Mouse (Mus musculus): Measurements from ENCODE around the gene Ccnc. TPM values are rescaled to one million over a fixed set of nuclear protein-coding genes. Genes with fewer than 3 reads are reported as not detected.
A peak's percentile ranks its signal among the peaks of the same experiment; 100 is the strongest.

The Ccnc gene
- total and polyA plus RNA-seq, 2 experiments: 4.4 to 19.0 TPM

DNA sequence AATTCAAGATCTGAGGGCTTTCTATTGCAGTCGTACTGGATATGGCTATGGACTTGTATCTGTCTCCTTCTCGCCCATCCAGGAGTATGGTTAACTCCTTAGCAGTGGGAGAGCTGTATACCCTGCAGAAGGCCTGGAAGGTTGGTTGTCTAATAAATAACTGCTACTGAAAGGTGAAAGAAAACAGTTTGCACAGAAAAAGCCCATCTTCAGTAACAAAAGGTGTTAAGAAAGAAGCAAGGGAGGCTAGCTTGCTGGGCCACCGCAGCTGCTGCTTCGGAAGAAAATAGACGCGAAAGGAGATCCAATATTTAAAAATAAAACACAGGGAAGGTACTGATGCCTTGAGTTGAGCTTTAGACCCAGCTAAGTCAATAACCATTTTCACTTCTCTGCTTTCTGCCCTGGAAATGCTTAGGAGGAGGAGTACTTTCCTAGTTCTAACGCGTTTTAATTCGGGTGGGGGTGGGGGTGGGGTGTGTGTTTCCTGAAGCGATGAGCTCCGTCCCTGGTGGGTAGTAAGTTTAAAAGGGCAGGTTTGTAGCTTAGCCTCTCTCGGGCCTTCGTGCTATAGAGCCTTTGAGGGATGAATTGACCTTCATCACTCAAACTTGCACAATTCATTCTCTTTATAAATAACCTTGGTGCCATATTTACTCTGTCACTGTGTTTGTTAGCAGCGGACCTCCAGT lies 38.8 kb downstream of the Ccnc start:
- peak; percentile 66 for DNase-seq (ENCODE audit: extremely low read depth, low read depth, low spot score)
- peak overlapping the region; percentile 96 for H3K27ac ChIP-seq (replicated peaks; ENCODE audit: insufficient read depth, low read depth, low read length)
- no peaks in the 10 kb centered on the region for H3K27me3 ChIP-seq (ENCODE audit: control insufficient read depth, insufficient read depth, low read length)
- H3K4me3 ChIP-seq (ENCODE audit: insufficient read depth, low read depth, low read length): peak overlapping the region; percentile 100
- peaks cover 3% of the 10 kb centered on the region; the same call in 1 of the 2 replicates for H3K4me1 ChIP-seq (ENCODE audit: control insufficient read depth, insufficient read depth, low read length)
- no peaks in the 10 kb centered on the region for H3K36me3 ChIP-seq (ENCODE audit: control insufficient read depth, insufficient read depth, low read length)
- WGBS: 13% methylated on average over 14 of the region's 14 CpGs
- H3K9ac ChIP-seq (ENCODE audit: low read depth, low read length): peak overlapping the region; percentile 94
- TF ChIP-seq POLR2A (IDR thresholded peaks at IDR 0.05; ENCODE audit: extremely low read depth, insufficient read depth, low read length) (no peak), CTCF (IDR thresholded peaks at IDR 0.05; ENCODE audit: low read depth, low read length) (no peak)
- no peaks in the 10 kb centered on the region for H3K79me2 ChIP-seq (ENCODE audit: control insufficient read depth, insufficient read depth, low read length)

DNA sequence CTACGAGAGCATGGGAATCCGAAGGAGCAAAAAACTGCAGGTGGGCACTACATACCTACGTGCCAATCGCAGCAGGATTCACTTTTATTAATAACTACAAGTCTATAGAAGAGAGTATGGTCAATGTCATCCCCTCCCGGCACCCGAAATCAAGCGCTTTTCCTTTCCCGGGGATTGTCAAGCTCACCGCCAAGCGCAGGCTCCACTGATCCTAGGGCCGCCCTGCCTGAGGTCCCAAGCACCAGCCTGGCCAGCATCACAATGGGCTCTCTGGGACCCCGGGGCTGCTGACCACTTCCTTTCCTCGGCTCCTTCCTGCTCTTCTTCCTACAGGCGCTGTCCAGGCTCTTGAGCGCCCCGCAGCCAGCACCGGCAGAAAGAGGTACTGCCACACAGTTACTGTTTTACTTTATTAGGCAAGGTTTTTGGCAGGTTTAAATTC lies 39.4 kb downstream of the Ccnc start, which contains the start of the genes Usp45 and Tstd3:
TSS of gene Usp45 (plus strand) at position 294 of the 442 bp plus-strand sequence.
TSS of gene Tstd3 (minus strand) at position 350 of the 442 bp plus-strand sequence.
- peak; percentile 77 for DNase-seq (ENCODE audit: extremely low read depth, low read depth, low spot score)
- Histone ChIP-seq H3K27ac (replicated peaks; ENCODE audit: insufficient read depth, low read depth, low read length) (peak within 1 kb of the TSS; percentile 96), H3K9ac (ENCODE audit: low read depth, low read length) (peak within 1 kb of the TSS; percentile 94), H3K27me3 (ENCODE audit: control insufficient read depth, insufficient read depth, low read length) (no peaks in the 10 kb centered on the region), H3K79me2 (ENCODE audit: control insufficient read depth, insufficient read depth, low read length) (no peaks in the 10 kb centered on the region), H3K36me3 (ENCODE audit: control insufficient read depth, insufficient read depth, low read length) (no peaks in the 10 kb centered on the region), H3K4me1 (ENCODE audit: control insufficient read depth, insufficient read depth, low read length) (peaks cover 3% of the 10 kb centered on the region; the same call in 1 of the 2 replicates), H3K4me3 (ENCODE audit: insufficient read depth, low read depth, low read length) (peak within 1 kb of the TSS; percentile 100)
- peak; percentile 88 for TF ChIP-seq CTCF (IDR thresholded peaks at IDR 0.05; ENCODE audit: low read depth, low read length)
- 0 out of 2 replicates have a peak, but pooled peaks have one; percentile 41 for TF ChIP-seq POLR2A (IDR thresholded peaks at IDR 0.05; ENCODE audit: extremely low read depth, insufficient read depth, low read length)
- WGBS: 1% methylated on average over 17 of the region's 17 CpGs

DNA sequence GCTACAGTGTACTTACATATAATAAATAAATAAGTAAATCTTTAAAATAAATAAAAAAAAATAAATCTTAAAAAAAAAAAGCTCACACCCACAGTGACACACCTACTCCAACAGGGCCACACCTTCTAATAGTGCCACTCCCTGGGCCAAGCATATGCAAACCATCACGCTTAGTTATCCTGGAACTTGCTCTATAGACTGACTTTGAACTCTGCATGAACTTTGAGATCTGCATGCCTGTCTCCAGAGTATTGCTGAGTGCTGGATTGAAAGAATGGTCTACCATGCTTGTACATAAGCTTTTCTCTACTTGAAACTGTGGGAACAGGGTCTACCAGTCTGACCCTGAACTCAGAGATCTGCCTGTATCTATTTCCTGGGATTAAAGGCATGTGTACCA lies 43.6 kb downstream of the Ccnc start:
- DNase-seq (ENCODE audit: extremely low read depth, low read depth, low spot score): no peak
- no peak overlapping the region for H3K4me3 ChIP-seq (ENCODE audit: insufficient read depth, low read depth, low read length)
- no peak overlapping the region for H3K9ac ChIP-seq (ENCODE audit: low read depth, low read length)
- TF ChIP-seq POLR2A (IDR thresholded peaks at IDR 0.05; ENCODE audit: extremely low read depth, insufficient read depth, low read length): no peak
- no peak for TF ChIP-seq CTCF (IDR thresholded peaks at IDR 0.05; ENCODE audit: low read depth, low read length)
- H3K27ac ChIP-seq (replicated peaks; ENCODE audit: insufficient read depth, low read depth, low read length): no peak overlapping the region
- no peaks in the 10 kb centered on the region for H3K27me3 ChIP-seq (ENCODE audit: control insufficient read depth, insufficient read depth, low read length)
- H3K36me3 ChIP-seq (ENCODE audit: control insufficient read depth, insufficient read depth, low read length): no peaks in the 10 kb centered on the region
- peaks cover 4% of the 10 kb centered on the region; the same call in 1 of the 2 replicates for H3K4me1 ChIP-seq (ENCODE audit: control insufficient read depth, insufficient read depth, low read length)
- WGBS: 98% methylated on average over 1 of the region's 1 CpGs
- H3K79me2 ChIP-seq (ENCODE audit: control insufficient read depth, insufficient read depth, low read length): no peaks in the 10 kb centered on the region; the same call in 1 of the 2 replicates

DNA sequence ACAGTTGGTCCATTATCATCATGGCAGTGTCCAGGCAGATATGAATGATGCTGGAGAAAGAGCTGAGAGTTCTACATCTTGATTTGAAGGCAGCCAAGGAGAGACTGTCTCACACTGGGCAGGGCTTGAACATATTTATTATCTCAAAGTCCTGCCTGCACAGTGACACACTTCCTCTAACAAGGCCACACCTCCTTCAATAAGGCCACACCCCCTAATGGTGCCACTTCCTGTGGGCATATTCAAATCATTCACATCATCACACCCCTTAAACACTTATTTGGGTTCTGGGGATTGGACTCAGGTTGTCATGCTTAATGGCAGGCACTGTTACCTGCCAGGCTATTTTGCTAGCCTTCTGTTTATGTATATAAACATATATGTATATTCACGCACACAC lies 44.8 kb downstream of the Ccnc start:
- WGBS: 98% methylated on average over 1 of the region's 1 CpGs
- no peak overlapping the region for H3K27ac ChIP-seq (replicated peaks; ENCODE audit: insufficient read depth, low read depth, low read length)

DNA sequence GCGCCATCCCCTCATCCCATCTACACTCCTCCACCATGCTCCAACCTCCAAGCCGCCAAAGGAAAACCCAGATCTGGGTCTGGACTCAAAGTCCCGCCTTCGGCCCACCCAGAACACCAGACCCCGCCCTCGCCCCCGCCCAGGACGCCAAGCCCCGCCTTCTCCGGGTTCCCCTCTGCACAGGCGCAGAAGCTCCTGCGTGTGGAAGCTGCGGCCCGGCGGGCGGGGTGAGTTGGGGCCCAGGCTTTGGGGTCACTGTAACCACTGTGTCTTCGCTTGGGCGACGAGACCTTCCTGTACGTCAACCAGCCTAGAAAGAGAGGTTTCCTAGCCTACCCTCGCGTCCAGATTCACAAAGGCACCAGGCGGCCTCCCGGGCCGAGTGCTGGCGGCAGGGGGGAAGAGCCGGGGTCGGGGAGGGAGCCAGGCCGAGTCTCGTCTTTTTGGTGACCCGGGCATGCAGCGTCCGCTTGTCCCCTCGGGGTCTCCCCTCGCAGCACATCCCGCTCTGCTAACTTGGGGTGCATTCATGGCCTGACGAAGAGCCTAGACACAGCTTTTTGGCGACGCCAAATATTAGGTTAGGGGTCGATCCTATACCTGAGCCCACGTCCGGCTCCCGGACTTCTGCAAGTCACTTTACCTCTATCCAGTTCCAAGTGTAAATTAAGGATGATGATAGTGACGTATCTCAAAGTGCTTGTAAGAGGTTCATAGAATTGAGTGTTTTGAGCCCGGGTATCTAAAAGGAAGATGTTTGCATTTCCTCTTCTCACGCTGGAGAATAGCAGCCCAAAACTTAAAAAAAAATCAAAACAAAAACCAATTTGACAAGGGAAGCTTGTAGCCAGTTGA lies 48.8 kb downstream of the Ccnc start:
- Histone ChIP-seq H3K36me3 (ENCODE audit: control insufficient read depth, insufficient read depth, low read length) (peaks cover 3% of the 10 kb centered on the region; the same call in 1 of the 2 replicates), H3K9ac (ENCODE audit: low read depth, low read length) (peak overlapping the region; percentile 99), H3K27me3 (ENCODE audit: control insufficient read depth, insufficient read depth, low read length) (no peaks in the 10 kb centered on the region), H3K4me1 (ENCODE audit: control insufficient read depth, insufficient read depth, low read length) (peaks cover 4% of the 10 kb centered on the region; the same call in 1 of the 2 replicates), H3K79me2 (ENCODE audit: control insufficient read depth, insufficient read depth, low read length) (peaks cover 10% of the 10 kb centered on the region), H3K27ac (replicated peaks; ENCODE audit: insufficient read depth, low read depth, low read length) (peak overlapping the region; percentile 89), H3K4me3 (ENCODE audit: insufficient read depth, low read depth, low read length) (peak overlapping the region; percentile 100)
- WGBS: under 1% methylated on average over 46 of the region's 46 CpGs
- TF ChIP-seq POLR2A (IDR thresholded peaks at IDR 0.05; ENCODE audit: extremely low read depth, insufficient read depth, low read length) (peak; percentile 68), CTCF (IDR thresholded peaks at IDR 0.05; ENCODE audit: low read depth, low read length) (no peak)
- DNase-seq (ENCODE audit: extremely low read depth, low read depth, low spot score): peak; percentile 69

More for the DNA sequence above, 44.8 kb downstream of the Ccnc start:
- Histone ChIP-seq H3K4me1 (ENCODE audit: control insufficient read depth, insufficient read depth, low read length) (peaks cover 4% of the 10 kb centered on the region; the same call in 1 of the 2 replicates), H3K79me2 (ENCODE audit: control insufficient read depth, insufficient read depth, low read length) (peaks cover 7% of the 10 kb centered on the region), H3K9ac (ENCODE audit: low read depth, low read length) (no peak overlapping the region), H3K36me3 (ENCODE audit: control insufficient read depth, insufficient read depth, low read length) (no peaks in the 10 kb centered on the region), H3K27me3 (ENCODE audit: control insufficient read depth, insufficient read depth, low read length) (no peaks in the 10 kb centered on the region), H3K4me3 (ENCODE audit: insufficient read depth, low read depth, low read length) (no peak overlapping the region)
- DNase-seq (ENCODE audit: extremely low read depth, low read depth, low spot score): no peak
- TF ChIP-seq CTCF (IDR thresholded peaks at IDR 0.05; ENCODE audit: low read depth, low read length) (no peak), POLR2A (IDR thresholded peaks at IDR 0.05; ENCODE audit: extremely low read depth, insufficient read depth, low read length) (no peak)

Measured in liver, adult 2 months (tissue).